ENCODE assay signal across 20 mouse cellular contexts in the genomic region with DNA sequence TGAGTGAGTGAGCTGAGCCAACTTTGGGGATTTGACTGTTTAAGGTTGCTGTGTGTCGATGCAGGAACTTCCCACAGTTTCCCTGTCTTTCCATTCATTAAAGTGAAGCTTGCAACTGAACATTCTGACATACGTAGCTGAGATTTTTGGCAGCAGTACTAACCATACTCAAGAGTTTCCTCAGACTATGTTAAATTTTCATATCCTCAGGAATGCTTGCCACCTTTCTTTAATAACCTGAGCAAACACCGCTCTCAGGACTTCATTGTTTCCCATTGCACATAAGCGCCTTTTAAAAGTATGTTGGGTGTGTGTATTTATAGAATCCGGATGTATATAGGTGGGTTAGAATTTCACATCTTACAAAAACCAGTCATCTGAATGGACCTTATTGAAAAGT. TPM values are rescaled to one million over a fixed set of nuclear protein-coding genes. Genes with fewer than 3 reads are reported as not detected.
DNase-seq lines count a peak whose midpoint lies in the region; ATAC-seq and TF ChIP-seq lines count a peak whose summit lies in the region.
"Had no signal": no experiment of that assay in that cellular context is flagged by ENCODE, and none has a peak within 500 bp of the region (broad histone marks: within the 10 kb centered on the region; RNA-seq: fewer than 3 reads in every experiment).

No protein-coding gene starts in this region.

- no peak for DNase-seq in gastrocnemius, adult 2 months
- no peak for DNase-seq in gastrocnemius, postnatal 4 days (ENCODE audit: low spot score in 2 of 2)
- no peak for DNase-seq in lung, postnatal 25 days (ENCODE audit: low spot score)
- DNase-seq in WW6 (ENCODE audit: low read depth, low spot score) = peak; percentile 20
- no peak for DNase-seq in B cell, adult 2 months
- DNase-seq: adrenal gland, postnatal 10 days; cerebellum, adult 11-12 months; cerebellum, adult 9-10 months; cerebellum, postnatal 25 days; gastrocnemius, postnatal 10 days; heart, adult 2 months; heart, postnatal 14 days had no signal

- no peaks in the 10 kb centered on the region for H3K27me3 ChIP-seq in lung, embryonic 16.5 days (ENCODE audit: control insufficient read depth, insufficient read depth, low read depth, low read length)
- no peaks in the 10 kb centered on the region for H3K27me3 ChIP-seq in myocyte (ENCODE audit: control insufficient read depth, insufficient read depth, insufficient read length)
- H3K27me3 ChIP-seq: embryonic facial prominence, embryonic 12.5 days; forebrain, embryonic 15.5 days; heart, embryonic 15.5 days; hindbrain, embryonic 13.5 days had no signal

- H3K4me3 ChIP-seq in gastrocnemius, adult 2 months = no peak overlapping the region
- H3K4me3 ChIP-seq in lung, embryonic 16.5 days (ENCODE audit: low read length) = no peak overlapping the region
- H3K4me3 ChIP-seq in myocyte = no peak overlapping the region
- H3K4me3 ChIP-seq: embryonic facial prominence, embryonic 12.5 days; forebrain, embryonic 15.5 days; heart, adult 2 months; heart, embryonic 15.5 days; hindbrain, embryonic 13.5 days had no signal

- 64% methylated on average over 5 of the region's 5 CpGs for WGBS in lung, embryonic 16.5 days

- peaks cover 13% of the 10 kb centered on the region for H3K4me1 ChIP-seq in lung, embryonic 16.5 days (replicated peaks; ENCODE audit: control insufficient read depth, insufficient read depth, low read length)

- H3K36me3 ChIP-seq in lung, embryonic 16.5 days (ENCODE audit: control insufficient read depth, insufficient read depth, low read length) = no peaks in the 10 kb centered on the region
- H3K36me3 ChIP-seq in myocyte (ENCODE audit: control insufficient read depth, insufficient read depth) = no peaks in the 10 kb centered on the region
- H3K36me3 ChIP-seq: embryonic facial prominence, embryonic 12.5 days; forebrain, embryonic 15.5 days; G1E; heart, embryonic 15.5 days; hindbrain, embryonic 13.5 days had no signal

- no peak overlapping the region for H3ac ChIP-seq in myocyte (ENCODE audit: control insufficient read depth, insufficient read length)

- no peak overlapping the region for H3K4me2 ChIP-seq in lung, embryonic 16.5 days (ENCODE audit: low read depth, low read length)
- H3K4me2 ChIP-seq in myocyte (ENCODE audit: low read depth) = peak overlapping the region; percentile 24
- H3K4me2 ChIP-seq: embryonic facial prominence, embryonic 12.5 days; forebrain, embryonic 15.5 days; heart, embryonic 11.5 days; heart, embryonic 15.5 days; hindbrain, embryonic 13.5 days had no signal

- TF ChIP-seq POLR2A in myocyte (IDR thresholded peaks at IDR 0.05; ENCODE audit: insufficient read length, low read depth) = no peak

- peak; percentile 67 for ATAC-seq in lung, embryonic 16.5 days (ENCODE audit: low read depth)
- ATAC-seq: forebrain, embryonic 15.5 days had no signal

- H3K27ac ChIP-seq in gastrocnemius, adult 2 months = peak overlapping the region; percentile 82
- H3K27ac ChIP-seq in lung, embryonic 16.5 days (ENCODE audit: low read length) = peak overlapping the region; percentile 75
- H3K27ac ChIP-seq: embryonic facial prominence, embryonic 12.5 days; forebrain, embryonic 15.5 days; heart, adult 2 months; heart, embryonic 15.5 days; hindbrain, embryonic 13.5 days had no signal

- H3K9me3 ChIP-seq in lung, embryonic 16.5 days (ENCODE audit: control insufficient read depth, low read length) = no peaks in the 10 kb centered on the region
- H3K9me3 ChIP-seq: embryonic facial prominence, embryonic 12.5 days; forebrain, embryonic 15.5 days; G1E; heart, embryonic 15.5 days; hindbrain, embryonic 13.5 days had no signal

- H3K79me2 ChIP-seq in myocyte (ENCODE audit: control insufficient read depth, insufficient read depth) = no peaks in the 10 kb centered on the region

- intact Hi-C loops in gastrocnemius, adult 2 months (cut with DNase I) = no loop called here

- no peak for TF ChIP-seq CTCF in gastrocnemius, adult 2 months (IDR thresholded peaks at IDR 0.05)

- no peak overlapping the region for H3K9ac ChIP-seq in lung, embryonic 16.5 days (ENCODE audit: low read length)
- H3K9ac ChIP-seq: embryonic facial prominence, embryonic 12.5 days; forebrain, embryonic 15.5 days; heart, embryonic 15.5 days; hindbrain, embryonic 13.5 days had no signal

TF ChIP-seq in myocyte, 11 proteins besides CTCF, POLR2A, EP300 and RAD21:
- TF ChIP-seq SRF (IDR thresholded peaks at IDR 0.05; ENCODE audit: control insufficient read depth, insufficient read length, low read depth) (no peak), MYOG (IDR thresholded peaks at IDR 0.05; ENCODE audit: control insufficient read depth in 1 of 3, insufficient read depth in 1 of 3, insufficient read length in 2 of 3, low read depth in 2 of 3) (no peak), TCF3 (IDR thresholded peaks at IDR 0.05; ENCODE audit: insufficient read length, low read depth) (no peak), TCF12 (IDR thresholded peaks at IDR 0.05; ENCODE audit: insufficient read depth, poor library complexity, severe bottlenecking) (no peak), POLR2AphosphoS2 (IDR thresholded peaks at IDR 0.05; ENCODE audit: insufficient read length, low read depth) (no peak), MAX (IDR thresholded peaks at IDR 0.05; ENCODE audit: low read depth) (no peak), MYOD1 (IDR thresholded peaks at IDR 0.05; ENCODE audit: control insufficient read depth in 1 of 3, insufficient read length in 2 of 3, low read depth in 2 of 3) (no peak), REST (IDR thresholded peaks at IDR 0.05; ENCODE audit: insufficient read depth, insufficient read length) (no peak), E2F4 (IDR thresholded peaks at IDR 0.05; ENCODE audit: insufficient read depth) (no peak), USF1 (IDR thresholded peaks at IDR 0.05; ENCODE audit: low read depth) (no peak), CEBPB (IDR thresholded peaks at IDR 0.05; ENCODE audit: insufficient read depth, poor library complexity, severe bottlenecking) (no peak)
TF ChIP-seq in myocyte: peak in this region for 0.

RNA-seq across cellular contexts. Expression of gene Mef2a, which starts 45.5 kb away (rescaled TPM):
- total RNA-seq in gastrocnemius, adult 2 months (2021) = 10 to 100 TPM; 92.2 to 93.2 TPM
- total RNA-seq in gastrocnemius, postnatal 4 days (2021) = 100 to 1,000 TPM; 104 to 116 TPM
- polyA plus RNA-seq in lung, embryonic 16.5 days (2015; fragmentation: Nextera tagmentation; extraction: Ambion mirVana) = 61.6 and 65.2 TPM in 2 replicates
- 64.5 TPM for polyA plus RNA-seq in myocyte (2012; fragmentation: generic; extraction: Trizol)
